Mouse (Mus musculus): ENCODE measurements at regions not wholly inside any gene's neighbourhood (a gene's known extent, or its start where the extent isn't known, plus 50 kb on each side); places are given as distances from the start of the nearest gene placed in this dataset.

- no peak for ATAC-seq (replicated peaks; ENCODE audit: poor library complexity, severe bottlenecking)
Observed at GRCm38 (mm10) chr15:88468107-88468506, 132.0 kb upstream of the Zdhhc25 start.

- peak; percentile 27; the same call in 1 of the 2 replicates for ATAC-seq (replicated peaks; ENCODE audit: poor library complexity, severe bottlenecking)
Observed at GRCm38 (mm10) chr15:88468810-88469209, 131.3 kb upstream of the Zdhhc25 start.

- ATAC-seq (replicated peaks; ENCODE audit: poor library complexity, severe bottlenecking), result no peak
Observed at GRCm38 (mm10) chr15:88469508-88470455, 130.3 kb upstream of the Zdhhc25 start.

- ATAC-seq (replicated peaks; ENCODE audit: poor library complexity, severe bottlenecking), result no peak
Observed at GRCm38 (mm10) chr15:88472351-88473100, 127.6 kb upstream of the Zdhhc25 start.

GRCm38 (mm10) chr15:88473221-88473620 is 126.9 kb upstream of the Zdhhc25 start:
- ATAC-seq (replicated peaks; ENCODE audit: poor library complexity, severe bottlenecking), result no peak

GRCm38 (mm10) chr15:88483471-88483870 is 116.6 kb upstream of the Zdhhc25 start:
- no peak for ATAC-seq (replicated peaks; ENCODE audit: poor library complexity, severe bottlenecking)

- no peak for ATAC-seq (replicated peaks; ENCODE audit: poor library complexity, severe bottlenecking)
Observed at GRCm38 (mm10) chr15:88489715-88490114, 110.4 kb upstream of the Zdhhc25 start.

GRCm38 (mm10) chr15:88490316-88491090 is 109.6 kb upstream of the Zdhhc25 start:
- peak; percentile 98 for ATAC-seq (replicated peaks; ENCODE audit: poor library complexity, severe bottlenecking)

GRCm38 (mm10) chr15:88491091-88491366 is 109.1 kb upstream of the Zdhhc25 start:
- ATAC-seq (replicated peaks; ENCODE audit: poor library complexity, severe bottlenecking), result no peak

- no peak for ATAC-seq (replicated peaks; ENCODE audit: poor library complexity, severe bottlenecking)
Observed at GRCm38 (mm10) chr15:88497957-88498356, 102.1 kb upstream of the Zdhhc25 start.

- no peak for ATAC-seq (replicated peaks; ENCODE audit: poor library complexity, severe bottlenecking)
Observed at GRCm38 (mm10) chr15:88502311-88502710, 97.8 kb upstream of the Zdhhc25 start.

- ATAC-seq (replicated peaks; ENCODE audit: poor library complexity, severe bottlenecking), result no peak
Observed at GRCm38 (mm10) chr15:88503896-88504295, 96.2 kb upstream of the Zdhhc25 start.

- no peak for ATAC-seq (replicated peaks; ENCODE audit: poor library complexity, severe bottlenecking)
Observed at GRCm38 (mm10) chr15:88505491-88506119, 94.5 kb upstream of the Zdhhc25 start.

GRCm38 (mm10) chr15:88507886-88508285 is 92.2 kb upstream of the Zdhhc25 start:
- ATAC-seq (replicated peaks; ENCODE audit: poor library complexity, severe bottlenecking), result no peak

GRCm38 (mm10) chr15:88508971-88509370 is 91.1 kb upstream of the Zdhhc25 start:
- no peak for ATAC-seq (replicated peaks; ENCODE audit: poor library complexity, severe bottlenecking)

GRCm38 (mm10) chr15:88509626-88510025 is 90.5 kb upstream of the Zdhhc25 start:
- no peak for ATAC-seq (replicated peaks; ENCODE audit: poor library complexity, severe bottlenecking)

GRCm38 (mm10) chr15:88514091-88514490 is 86.0 kb upstream of the Zdhhc25 start:
- no peak for ATAC-seq (replicated peaks; ENCODE audit: poor library complexity, severe bottlenecking)

- no peak for ATAC-seq (replicated peaks; ENCODE audit: poor library complexity, severe bottlenecking)
Observed at GRCm38 (mm10) chr15:88531218-88531617, 68.9 kb upstream of the Zdhhc25 start.

- ATAC-seq (replicated peaks; ENCODE audit: poor library complexity, severe bottlenecking), result no peak
Observed at GRCm38 (mm10) chr15:88532008-88532407, 68.1 kb upstream of the Zdhhc25 start.

GRCm38 (mm10) chr15:88533354-88533753 is 66.7 kb upstream of the Zdhhc25 start:
- ATAC-seq (replicated peaks; ENCODE audit: poor library complexity, severe bottlenecking), result no peak
